Mouse (Mus musculus): Measurements from ENCODE around the gene Spock1. TPM values are rescaled to one million over a fixed set of nuclear protein-coding genes. Genes with fewer than 3 reads are reported as not detected.

Gene Spock1
- polyA plus RNA-seq, 1 experiment from 2014 or later: not detected

GRCm38 (mm10) chr13:57830896-57831295, 77.2 kb downstream of the Spock1 start:
- DNase-seq (peak; percentile 5), ATAC-seq (ENCODE audit: insufficient read depth) (no peak)

GRCm38 (mm10) chr13:57830091-57830490, 78.0 kb downstream of the Spock1 start:
- ATAC-seq (ENCODE audit: insufficient read depth): no peak
- 39% methylated on average over 2 of the region's 2 CpGs for WGBS
- H3K27me3 ChIP-seq (ENCODE audit: insufficient read depth, low read length): no peaks in the 10 kb centered on the region

More at GRCm38 (mm10) chr13:57830896-57831295, 77.2 kb downstream of the Spock1 start:
- peak overlapping the region; percentile 8; the same call in 1 of the 2 replicates for H3K4me2 ChIP-seq
- WGBS: 16% methylated on average over 7 of the region's 7 CpGs
- peaks cover 4% of the 10 kb centered on the region; the same call in 1 of the 2 replicates for H3K9me3 ChIP-seq (ENCODE audit: low read depth, low read length)
- no peak overlapping the region for H3K9ac ChIP-seq
- H3K27me3 ChIP-seq (ENCODE audit: insufficient read depth, low read length): no peaks in the 10 kb centered on the region
- H3K36me3 ChIP-seq (ENCODE audit: insufficient read depth): no peaks in the 10 kb centered on the region
- H3K27ac ChIP-seq (ENCODE audit: low read depth): no peak overlapping the region
- H3K4me1 ChIP-seq (ENCODE audit: insufficient read depth): peaks cover 4% of the 10 kb centered on the region; the same call in 1 of the 2 replicates
- no peak overlapping the region for H3K4me3 ChIP-seq (ENCODE audit: low read depth, low read length)
- TF ChIP-seq CTCF (IDR thresholded peaks at IDR 0.05; ENCODE audit: low read depth): no peak

GRCm38 (mm10) chr13:57816276-57816675, 91.9 kb downstream of the Spock1 start:
- H3K27me3 ChIP-seq (ENCODE audit: insufficient read depth, low read length): no peaks in the 10 kb centered on the region
- no peaks in the 10 kb centered on the region for H3K36me3 ChIP-seq (ENCODE audit: insufficient read depth)
- H3K27ac ChIP-seq (ENCODE audit: low read depth): no peak overlapping the region
- ATAC-seq (ENCODE audit: insufficient read depth) (no peak), DNase-seq (no peak)
- WGBS: 74% methylated on average over 11 of the region's 11 CpGs
- TF ChIP-seq CTCF (IDR thresholded peaks at IDR 0.05; ENCODE audit: low read depth): no peak
- H3K9me3 ChIP-seq (ENCODE audit: low read depth, low read length): 0 out of 2 replicates have a peak, but pooled peaks cover 4% of the 10 kb centered on the region
- no peak overlapping the region for H3K4me2 ChIP-seq
- no peak overlapping the region for H3K9ac ChIP-seq
- H3K4me1 ChIP-seq (ENCODE audit: insufficient read depth): no peaks in the 10 kb centered on the region
- H3K4me3 ChIP-seq (ENCODE audit: low read depth, low read length): no peak overlapping the region

More at GRCm38 (mm10) chr13:57830091-57830490, 78.0 kb downstream of the Spock1 start:
- H3K4me1 ChIP-seq (ENCODE audit: insufficient read depth): peaks cover 4% of the 10 kb centered on the region; the same call in 1 of the 2 replicates
- no peak overlapping the region for H3K4me2 ChIP-seq
- H3K36me3 ChIP-seq (ENCODE audit: insufficient read depth): no peaks in the 10 kb centered on the region
- no peak overlapping the region for H3K9ac ChIP-seq
- DNase-seq: no peak
- no peak overlapping the region for H3K4me3 ChIP-seq (ENCODE audit: low read depth, low read length)
- H3K9me3 ChIP-seq (ENCODE audit: low read depth, low read length): peaks cover 4% of the 10 kb centered on the region; the same call in 1 of the 2 replicates
- TF ChIP-seq CTCF (IDR thresholded peaks at IDR 0.05; ENCODE audit: low read depth): no peak
- no peak overlapping the region for H3K27ac ChIP-seq (ENCODE audit: low read depth)

- TF ChIP-seq CTCF (IDR thresholded peaks at IDR 0.05; ENCODE audit: low read depth): no peak
- no peaks in the 10 kb centered on the region for H3K27me3 ChIP-seq (ENCODE audit: insufficient read depth, low read length)
- H3K4me3 ChIP-seq (ENCODE audit: low read depth, low read length): no peak overlapping the region
- H3K4me1 ChIP-seq (ENCODE audit: insufficient read depth): peaks cover 5% of the 10 kb centered on the region; the same call in 1 of the 2 replicates
- no peak overlapping the region for H3K4me2 ChIP-seq
- H3K9ac ChIP-seq: no peak overlapping the region
- no peak overlapping the region for H3K27ac ChIP-seq (ENCODE audit: low read depth)
- 0 out of 2 replicates have a peak, but pooled peaks cover 4% of the 10 kb centered on the region for H3K9me3 ChIP-seq (ENCODE audit: low read depth, low read length)
- DNase-seq: no peak
- no peaks in the 10 kb centered on the region for H3K36me3 ChIP-seq (ENCODE audit: insufficient read depth)
- no peak for ATAC-seq (ENCODE audit: insufficient read depth)
- WGBS: 89% methylated on average over 7 of the region's 7 CpGs
Measured at GRCm38 (mm10) chr13:57812643-57813042, 95.5 kb downstream of the Spock1 start.

- Histone ChIP-seq H3K36me3 (ENCODE audit: insufficient read depth) (no peaks in the 10 kb centered on the region), H3K4me3 (ENCODE audit: low read depth, low read length) (no peak overlapping the region), H3K4me1 (ENCODE audit: insufficient read depth) (peaks cover 5% of the 10 kb centered on the region; the same call in 1 of the 2 replicates), H3K27me3 (ENCODE audit: insufficient read depth, low read length) (no peaks in the 10 kb centered on the region), H3K27ac (ENCODE audit: low read depth) (no peak overlapping the region), H3K9ac (no peak overlapping the region), H3K9me3 (ENCODE audit: low read depth, low read length) (no peaks in the 10 kb centered on the region), H3K4me2 (no peak overlapping the region)
- ATAC-seq (ENCODE audit: insufficient read depth) (no peak), DNase-seq (no peak)
- no peak for TF ChIP-seq CTCF (IDR thresholded peaks at IDR 0.05; ENCODE audit: low read depth)
- WGBS: 72% methylated on average over 2 of the region's 2 CpGs
Measured at GRCm38 (mm10) chr13:57811253-57811652, 96.9 kb downstream of the Spock1 start.

- Histone ChIP-seq H3K4me2 (no peak overlapping the region), H3K9ac (no peak overlapping the region), H3K27ac (ENCODE audit: low read depth) (no peak overlapping the region), H3K27me3 (ENCODE audit: insufficient read depth, low read length) (no peaks in the 10 kb centered on the region), H3K4me1 (ENCODE audit: insufficient read depth) (peaks cover 5% of the 10 kb centered on the region; the same call in 1 of the 2 replicates), H3K9me3 (ENCODE audit: low read depth, low read length) (no peaks in the 10 kb centered on the region), H3K4me3 (ENCODE audit: low read depth, low read length) (no peak overlapping the region), H3K36me3 (ENCODE audit: insufficient read depth) (no peaks in the 10 kb centered on the region)
- DNase-seq (peak; percentile 22), ATAC-seq (ENCODE audit: insufficient read depth) (no peak)
- 32% methylated on average over 2 of the region's 2 CpGs for WGBS
- TF ChIP-seq CTCF (IDR thresholded peaks at IDR 0.05; ENCODE audit: low read depth): no peak
Measured at GRCm38 (mm10) chr13:57810816-57811215, 97.3 kb downstream of the Spock1 start.

- no peak for TF ChIP-seq CTCF (IDR thresholded peaks at IDR 0.05; ENCODE audit: low read depth)
- Histone ChIP-seq H3K4me2 (no peak overlapping the region), H3K36me3 (ENCODE audit: insufficient read depth) (no peaks in the 10 kb centered on the region), H3K27ac (ENCODE audit: low read depth) (no peak overlapping the region), H3K9me3 (ENCODE audit: low read depth, low read length) (no peaks in the 10 kb centered on the region), H3K9ac (no peak overlapping the region), H3K4me1 (ENCODE audit: insufficient read depth) (peaks cover 5% of the 10 kb centered on the region; the same call in 1 of the 2 replicates), H3K27me3 (ENCODE audit: insufficient read depth, low read length) (no peaks in the 10 kb centered on the region), H3K4me3 (ENCODE audit: low read depth, low read length) (no peak overlapping the region)
- DNase-seq: peak; percentile 78
- WGBS: 32% methylated on average over 5 of the region's 5 CpGs
- peak; percentile 69 for ATAC-seq (ENCODE audit: insufficient read depth)
Measured at GRCm38 (mm10) chr13:57810083-57810482, 98.0 kb downstream of the Spock1 start.
